In the genomic region with DNA sequence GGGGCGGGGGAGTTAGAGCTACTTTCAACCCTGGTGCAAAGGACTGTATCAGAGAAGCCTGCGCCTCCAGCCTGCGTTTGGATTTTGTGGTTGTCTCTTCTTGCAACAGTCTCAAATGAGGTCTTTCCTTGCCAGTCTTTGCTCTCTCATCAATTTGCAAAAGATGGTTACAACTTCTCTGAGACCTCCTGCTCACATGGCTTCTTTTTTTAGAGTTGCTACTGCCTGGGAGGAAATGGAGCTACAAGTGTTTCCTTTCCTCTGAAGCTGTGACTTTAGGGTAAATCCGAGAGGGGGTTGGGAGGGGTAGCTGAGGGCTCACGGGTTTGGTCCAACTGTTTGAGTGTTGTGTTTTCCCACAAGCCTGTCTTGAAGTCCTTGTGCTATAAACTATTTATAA, we compare ENCODE assay signal across 11 mouse cellular contexts. TPM values are rescaled to one million over a fixed set of nuclear protein-coding genes. Genes with fewer than 3 reads are reported as not detected.
DNase-seq lines count a peak whose midpoint lies in the region; ATAC-seq lines count a peak whose summit lies in the region.
"Had no signal": no experiment of that assay in that cellular context is flagged by ENCODE, and none has a peak within 500 bp of the region (broad histone marks: within the 10 kb centered on the region; RNA-seq: fewer than 3 reads in every experiment).

No protein-coding gene starts in this region.

- H3K9me3 ChIP-seq in embryonic facial prominence, embryonic 14.5 days (ENCODE audit: control insufficient read depth, low read length) = 0 out of 2 replicates have a peak, but pooled peaks cover under 1% of the 10 kb centered on the region
- H3K9me3 ChIP-seq in embryonic facial prominence, embryonic 10.5 days = no peaks in the 10 kb centered on the region

- DNase-seq in embryonic facial prominence, embryonic 14.5 days (ENCODE audit: low spot score) = peak; percentile 28
- no peak for DNase-seq in embryonic facial prominence, embryonic 10.5 days (ENCODE audit: low spot score)
- DNase-seq in right cerebral cortex, postnatal 10 days (ENCODE audit: low spot score in 2 of 2) = peak; percentile 33 to 42
- DNase-seq in right cerebral cortex, postnatal 36 days (ENCODE audit: low spot score in 2 of 2) = no peak
- DNase-seq in lung, postnatal 36 days = peak; percentile 53
- peak; percentile 58 to 71 for DNase-seq in thymus, postnatal 36 days
- no peak for DNase-seq in urinary bladder, postnatal 14 days (ENCODE audit: low spot score)
- DNase-seq in adrenal gland, postnatal 36 days = no peak
- DNase-seq: kidney, adult 2 months; liver had no signal

- H3K4me1 ChIP-seq in embryonic facial prominence, embryonic 14.5 days (ENCODE audit: control insufficient read depth, insufficient read depth, low read length) = 0 out of 2 replicates have a peak, but pooled peaks cover 2% of the 10 kb centered on the region
- H3K4me1 ChIP-seq in embryonic facial prominence, embryonic 10.5 days = 0 out of 2 replicates have a peak, but pooled peaks cover 5% of the 10 kb centered on the region

- H3K4me3 ChIP-seq in embryonic facial prominence, embryonic 14.5 days (ENCODE audit: low read depth, low read length) = no peak overlapping the region
- H3K4me3 ChIP-seq in embryonic facial prominence, embryonic 10.5 days = no peak overlapping the region

- H3K27ac ChIP-seq in embryonic facial prominence, embryonic 14.5 days (replicated peaks; ENCODE audit: low read depth, low read length) = 0 out of 2 replicates have a peak overlapping the region, but pooled peaks have one; percentile 25
- no peak overlapping the region for H3K27ac ChIP-seq in embryonic facial prominence, embryonic 10.5 days (replicated peaks)

- no peaks in the 10 kb centered on the region for H3K27me3 ChIP-seq in embryonic facial prominence, embryonic 14.5 days (replicated peaks; ENCODE audit: control insufficient read depth, insufficient read depth, low read length)
- no peaks in the 10 kb centered on the region for H3K27me3 ChIP-seq in embryonic facial prominence, embryonic 10.5 days (replicated peaks; ENCODE audit: low read depth, poor library complexity, severe bottlenecking)

- H3K4me2 ChIP-seq in embryonic facial prominence, embryonic 14.5 days (ENCODE audit: low read depth, low read length) = no peak overlapping the region

- no peak for ATAC-seq in embryonic facial prominence, embryonic 14.5 days (ENCODE audit: low read depth)
- ATAC-seq: forebrain, embryonic 14.5 days had no signal

- 53% methylated on average over 5 of the region's 5 CpGs for WGBS in embryonic facial prominence, embryonic 14.5 days
- WGBS in embryonic facial prominence, embryonic 10.5 days = 70% methylated on average over 5 of the region's 5 CpGs

- no peak overlapping the region for H3K9ac ChIP-seq in embryonic facial prominence, embryonic 14.5 days (ENCODE audit: low read depth, low read length)

- no peaks in the 10 kb centered on the region for H3K36me3 ChIP-seq in embryonic facial prominence, embryonic 14.5 days (ENCODE audit: control insufficient read depth, insufficient read depth, low read length)
- H3K36me3 ChIP-seq in embryonic facial prominence, embryonic 10.5 days (replicated peaks) = no peaks in the 10 kb centered on the region

RNA-seq across cellular contexts. Expression of a gene that starts 30.6 kb away (rescaled TPM):
- 43.2 and 47.4 TPM in 2 replicates for polyA plus RNA-seq in embryonic facial prominence, embryonic 14.5 days (2014; fragmentation: Nextera tagmentation; extraction: Ambion mirVana)
- 23.6 and 24.2 TPM in 2 replicates for polyA plus RNA-seq in embryonic facial prominence, embryonic 10.5 days (2016; fragmentation: Nextera tagmentation; extraction: Ambion mirVana)
- 100 to 1,000 TPM; 350 to 409 TPM for total RNA-seq in adrenal gland, postnatal 36 days (2021)

Comparison
In these comparisons a context has a peak if more than half of its experiments do, and no peak if none do; other contexts are left out.
1. DNase-seq: peak in embryonic facial prominence, embryonic 14.5 days (single experiment), right cerebral cortex, postnatal 10 days (2 of 2), lung, postnatal 36 days (single experiment) and thymus, postnatal 36 days (2 of 2); none in embryonic facial prominence, embryonic 10.5 days (single experiment), right cerebral cortex, postnatal 36 days (0 of 2), urinary bladder, postnatal 14 days (single experiment) and adrenal gland, postnatal 36 days (0 of 2).